Mouse (Mus musculus) olfactory bulb, adult 2 months (tissue): ENCODE data around the gene Gm49321. TPM values are rescaled to one million over a fixed set of nuclear protein-coding genes. Genes with fewer than 3 reads are reported as not detected.
A peak's percentile ranks its signal among the peaks of the same experiment; 100 is the strongest.

Source experiments
- H3K27ac ChIP-seq: fragments of 200-500 bp; 2 replicates; pipeline ENCODE4 v1.5.1; 2012; ENCODE audit warnings: low read depth, low read length; ENCODE audit not compliant: insufficient read depth
- H3K4me1 ChIP-seq: fragments of 200-500 bp; 2 replicates; pipeline ENCODE4 v1.6.1; 2012; ENCODE audit warnings: low read length; ENCODE audit not compliant: control insufficient read depth, insufficient read depth
- H3K4me3 ChIP-seq: fragments of 200-500 bp; 2 replicates; pipeline ENCODE4 v1.5.1; 2012; ENCODE audit warnings: mild to moderate bottlenecking, low read depth, low read length, moderate library complexity; ENCODE audit not compliant: insufficient read depth
- CTCF ChIP-seq: fragments of 200-500 bp; IDR thresholded peaks from 2 replicates; pipeline ENCODE4 v1.5.1; 2012; ENCODE audit warnings: low read depth, mild to moderate bottlenecking, low read length, moderate library complexity; ENCODE audit not compliant: insufficient read depth
- POLR2A ChIP-seq: fragments of 200-500 bp; IDR thresholded peaks from 2 replicates; pipeline ENCODE4 v1.6.1; 2012; ENCODE audit warnings: mild to moderate bottlenecking, low read depth, low read length, moderate library complexity; ENCODE audit not compliant: insufficient read depth
- WGBS: fragments of 180-500 bp; shearing (Covaris S2); methylation state at CpG from one replicate; pipeline ENCODE4 v1.1.7; 2018; 5-methylcytosine and 5-hydroxymethylcytosine counted together
- polyA plus RNA-seq: library from polyadenylated mRNA; stranded (reverse); fragments of >200 nt; gene quantifications from 2 replicates; pipeline ENCODE4 v1.2.4, GENCODE M21; 2012; ENCODE audit warnings: low replicate concordance; ENCODE audit not compliant: missing spikeins, insufficient read depth, insufficient read length

The Gm49321 gene
- polyA plus RNA-seq, 1 experiment, result not detected

GRCm38 (mm10) chr12:73958830-73959229, 21.4 kb downstream of the Gm49321 start:
- WGBS, result 86% methylated on average over 2 of the region's 2 CpGs

GRCm38 (mm10) chr12:73964291-73965281, 27.1 kb downstream of the Gm49321 start, which contains the start of gene Snapc1:
Snapc1 (plus strand) TSS chr12:73964481.
- H3K4me3 ChIP-seq, result peak within 1 kb of the TSS; percentile 64
- TF ChIP-seq CTCF, result no peak
- TF ChIP-seq POLR2A, result peak; percentile 69
- H3K4me1 ChIP-seq, result peaks cover 2% of the 10 kb centered on the region; the same call in 1 of the 2 replicates
- H3K27ac ChIP-seq, result peak within 1 kb of the TSS; percentile 6
- WGBS, result under 1% methylated on average over 60 of the region's 60 CpGs

More at GRCm38 (mm10) chr12:73958830-73959229, 21.4 kb downstream of the Gm49321 start:
- peaks cover 3% of the 10 kb centered on the region for H3K4me1 ChIP-seq
- TF ChIP-seq POLR2A, result no peak
- no peak for TF ChIP-seq CTCF
- no peak overlapping the region for H3K27ac ChIP-seq
- H3K4me3 ChIP-seq, result no peak overlapping the region

GRCm38 (mm10) chr12:73969142-73969541, 31.7 kb downstream of the Gm49321 start:
- no peak overlapping the region for H3K27ac ChIP-seq
- TF ChIP-seq POLR2A (no peak), CTCF (no peak)
- WGBS, result 95% methylated on average over 8 of the region's 8 CpGs
- H3K4me1 ChIP-seq, result peaks cover 2% of the 10 kb centered on the region; the same call in 1 of the 2 replicates
- H3K4me3 ChIP-seq, result no peak overlapping the region

- TF ChIP-seq CTCF (no peak), POLR2A (no peak)
- Histone ChIP-seq H3K4me3 (no peak overlapping the region), H3K27ac (no peak overlapping the region), H3K4me1 (no peaks in the 10 kb centered on the region)
- 90% methylated on average over 6 of the region's 6 CpGs for WGBS
Observed at GRCm38 (mm10) chr12:73974584-73974983, 37.1 kb downstream of the Gm49321 start.

GRCm38 (mm10) chr12:73978144-73978543, 40.7 kb downstream of the Gm49321 start:
- TF ChIP-seq CTCF (no peak), POLR2A (no peak)
- no peaks in the 10 kb centered on the region for H3K4me1 ChIP-seq
- 88% methylated on average over 3 of the region's 3 CpGs for WGBS

GRCm38 (mm10) chr12:73979667-73980066, 42.2 kb downstream of the Gm49321 start:
- Histone ChIP-seq H3K27ac (no peak overlapping the region), H3K4me1 (no peaks in the 10 kb centered on the region), H3K4me3 (no peak overlapping the region)
- WGBS, result 90% methylated on average over 5 of the region's 5 CpGs
- no peak for TF ChIP-seq CTCF
- TF ChIP-seq POLR2A, result no peak

More at GRCm38 (mm10) chr12:73978144-73978543, 40.7 kb downstream of the Gm49321 start:
- Histone ChIP-seq H3K27ac (no peak overlapping the region), H3K4me3 (no peak overlapping the region)

- Histone ChIP-seq H3K27ac (no peak overlapping the region), H3K4me1 (no peaks in the 10 kb centered on the region), H3K4me3 (no peak overlapping the region)
- no peak for TF ChIP-seq POLR2A
- no peak for TF ChIP-seq CTCF
- 46% methylated on average over 14 of the region's 14 CpGs for WGBS
Observed at GRCm38 (mm10) chr12:73982533-73982932, 45.1 kb downstream of the Gm49321 start.

- TF ChIP-seq POLR2A (no peak), CTCF (no peak)
- Histone ChIP-seq H3K4me1 (no peaks in the 10 kb centered on the region), H3K4me3 (no peak overlapping the region), H3K27ac (no peak overlapping the region)
- WGBS, result 89% methylated on average over 7 of the region's 7 CpGs
Observed at GRCm38 (mm10) chr12:73986299-73986698, 48.8 kb downstream of the Gm49321 start.

GRCm38 (mm10) chr12:73988393-73989008, 51.0 kb downstream of the Gm49321 start:
- 65% methylated on average over 4 of the region's 4 CpGs for WGBS
- Histone ChIP-seq H3K27ac (no peak overlapping the region), H3K4me3 (no peak overlapping the region), H3K4me1 (no peaks in the 10 kb centered on the region)
- TF ChIP-seq CTCF (no peak), POLR2A (no peak)
